Mouse (Mus musculus): ENCODE data around the gene B3gnt9. TPM values are rescaled to one million over a fixed set of nuclear protein-coding genes. Genes with fewer than 3 reads are reported as not detected.

B3gnt9 gene
- total RNA-seq, 1 experiment from 2014 or later = not detected

DNA sequence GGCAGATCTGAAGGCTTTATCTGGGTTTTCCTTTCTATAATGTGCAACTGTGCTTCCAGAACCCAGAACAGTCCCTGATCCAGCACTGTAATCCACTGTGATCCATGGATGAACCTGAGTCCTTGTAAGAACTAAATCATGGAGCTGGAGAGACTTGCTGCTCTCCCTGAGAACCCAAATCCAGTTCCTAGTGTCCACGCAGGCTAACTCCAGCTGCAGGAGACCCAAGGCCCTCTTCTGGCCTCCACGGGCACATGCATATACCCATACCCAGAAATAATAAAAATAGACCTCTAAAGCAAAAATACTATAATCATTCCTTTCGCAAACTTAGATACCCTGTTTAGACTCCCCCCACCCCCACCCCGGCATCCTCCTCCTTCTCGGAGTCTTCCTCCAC, 33.3 kb upstream of the B3gnt9 start:
- ATAC-seq (replicated peaks in 1 of 2; ENCODE audit: insufficient read depth in 1 of 2, low FRiP score in 2 of 2, low TSS enrichment in 1 of 2, low read depth in 1 of 2, poor library complexity in 2 of 2, severe bottlenecking in 2 of 2) = no peak

GRCm38 (mm10) chr8:105286907-105287306, 32.0 kb upstream of the B3gnt9 start:
- no peak for ATAC-seq (replicated peaks in 1 of 2; ENCODE audit: insufficient read depth in 1 of 2, low FRiP score in 2 of 2, low TSS enrichment in 1 of 2, low read depth in 1 of 2, poor library complexity in 2 of 2, severe bottlenecking in 2 of 2)

- ATAC-seq (replicated peaks in 1 of 2; ENCODE audit: insufficient read depth in 1 of 2, low FRiP score in 2 of 2, low TSS enrichment in 1 of 2, low read depth in 1 of 2, poor library complexity in 2 of 2, severe bottlenecking in 2 of 2) = no peak
Observed at GRCm38 (mm10) chr8:105285514-105285913, 30.6 kb upstream of the B3gnt9 start.

GRCm38 (mm10) chr8:105283074-105283473, 28.1 kb upstream of the B3gnt9 start:
- peak; percentile 43 to 59; a peak in 3 of 4 replicates for ATAC-seq (replicated peaks in 1 of 2; ENCODE audit: insufficient read depth in 1 of 2, low FRiP score in 2 of 2, low TSS enrichment in 1 of 2, low read depth in 1 of 2, poor library complexity in 2 of 2, severe bottlenecking in 2 of 2)

DNA sequence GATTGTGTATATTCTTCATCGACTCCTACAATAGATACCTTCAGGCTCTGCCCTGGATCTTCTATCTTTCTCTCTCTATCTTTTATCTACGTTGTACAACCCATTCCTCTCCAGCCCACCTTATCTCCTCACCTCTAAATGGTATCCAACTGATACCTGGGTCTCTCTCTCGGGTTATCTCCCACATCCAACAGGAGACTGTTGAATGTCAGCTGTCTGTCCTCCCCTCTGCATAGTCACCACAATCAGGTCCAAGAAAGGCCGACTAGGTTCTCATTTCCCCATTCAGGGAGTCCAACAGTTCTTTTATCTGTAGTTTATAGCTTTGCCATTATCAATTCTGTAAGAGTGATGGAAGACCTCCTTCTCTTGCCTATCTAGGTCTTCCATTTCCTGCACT, 27.3 kb upstream of the B3gnt9 start:
- ATAC-seq (replicated peaks in 1 of 2; ENCODE audit: insufficient read depth in 1 of 2, low FRiP score in 2 of 2, low TSS enrichment in 1 of 2, low read depth in 1 of 2, poor library complexity in 2 of 2, severe bottlenecking in 2 of 2) = no peak

DNA sequence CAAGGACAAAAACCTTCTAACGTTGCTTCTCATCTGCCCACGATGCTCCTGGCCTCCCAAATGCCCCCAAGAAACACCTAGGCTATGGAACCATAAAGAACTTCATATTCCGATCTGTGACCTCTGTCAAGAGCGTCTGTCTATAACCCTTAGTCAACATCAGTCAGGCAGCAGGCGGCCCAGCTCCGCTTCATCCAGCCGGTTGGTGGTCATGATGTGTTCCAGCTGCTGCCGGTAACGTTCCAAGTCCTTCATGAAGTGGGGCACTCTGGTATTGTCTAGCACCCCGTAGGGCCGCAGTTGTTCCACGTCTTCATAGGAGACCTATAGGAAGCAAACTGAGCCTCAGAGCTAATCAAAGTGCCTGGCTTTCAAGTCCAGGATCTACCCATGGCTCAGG, 26.9 kb upstream of the B3gnt9 start:
- no peak for ATAC-seq (replicated peaks in 1 of 2; ENCODE audit: insufficient read depth in 1 of 2, low FRiP score in 2 of 2, low TSS enrichment in 1 of 2, low read depth in 1 of 2, poor library complexity in 2 of 2, severe bottlenecking in 2 of 2)

- no peak for ATAC-seq (replicated peaks in 1 of 2; ENCODE audit: insufficient read depth in 1 of 2, low FRiP score in 2 of 2, low TSS enrichment in 1 of 2, low read depth in 1 of 2, poor library complexity in 2 of 2, severe bottlenecking in 2 of 2)
Observed at GRCm38 (mm10) chr8:105280567-105280966, 25.6 kb upstream of the B3gnt9 start.

- peak; percentile 51 to 76 for ATAC-seq (replicated peaks in 1 of 2; ENCODE audit: insufficient read depth in 1 of 2, low FRiP score in 2 of 2, low TSS enrichment in 1 of 2, low read depth in 1 of 2, poor library complexity in 2 of 2, severe bottlenecking in 2 of 2)
Observed at GRCm38 (mm10) chr8:105278911-105279334, 24.0 kb upstream of the B3gnt9 start.

GRCm38 (mm10) chr8:105276292-105277120, 21.6 kb upstream of the B3gnt9 start:
- peak; percentile 54 to 65 for ATAC-seq (replicated peaks in 1 of 2; ENCODE audit: insufficient read depth in 1 of 2, low FRiP score in 2 of 2, low TSS enrichment in 1 of 2, low read depth in 1 of 2, poor library complexity in 2 of 2, severe bottlenecking in 2 of 2)

GRCm38 (mm10) chr8:105275840-105276239, 20.9 kb upstream of the B3gnt9 start, which contains the start of gene Nol3:
Gene Nol3 (plus strand): TSS chr8:105276140.
- ATAC-seq (replicated peaks in 1 of 2; ENCODE audit: insufficient read depth in 1 of 2, low FRiP score in 2 of 2, low TSS enrichment in 1 of 2, low read depth in 1 of 2, poor library complexity in 2 of 2, severe bottlenecking in 2 of 2) = no peak

DNA sequence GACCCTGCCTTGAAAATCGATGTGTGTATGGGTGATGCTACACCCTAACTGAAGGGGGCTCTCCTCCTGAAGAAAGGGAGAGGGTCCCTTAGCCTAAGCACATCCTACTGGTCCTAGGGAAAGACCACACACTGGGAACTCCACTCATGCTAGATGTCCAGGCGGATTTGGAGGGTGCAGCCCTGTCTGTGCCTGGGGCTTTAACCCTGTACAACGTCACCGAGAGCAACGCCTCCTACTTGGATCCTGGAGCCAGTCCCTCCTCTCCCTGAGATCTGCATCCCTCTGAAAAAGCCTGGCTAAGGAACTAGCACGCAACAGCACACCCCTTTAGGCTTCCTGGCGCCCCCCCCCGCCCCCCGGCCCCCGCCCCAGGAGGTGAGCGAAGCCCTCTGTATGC, 20.4 kb upstream of the B3gnt9 start:
- ATAC-seq (replicated peaks in 1 of 2; ENCODE audit: insufficient read depth in 1 of 2, low FRiP score in 2 of 2, low TSS enrichment in 1 of 2, low read depth in 1 of 2, poor library complexity in 2 of 2, severe bottlenecking in 2 of 2) = no peak

GRCm38 (mm10) chr8:105270916-105271186, 15.9 kb upstream of the B3gnt9 start:
- no peak for ATAC-seq (replicated peaks in 1 of 2; ENCODE audit: insufficient read depth in 1 of 2, low FRiP score in 2 of 2, low TSS enrichment in 1 of 2, low read depth in 1 of 2, poor library complexity in 2 of 2, severe bottlenecking in 2 of 2)

- no peak for ATAC-seq (replicated peaks in 1 of 2; ENCODE audit: insufficient read depth in 1 of 2, low FRiP score in 2 of 2, low TSS enrichment in 1 of 2, low read depth in 1 of 2, poor library complexity in 2 of 2, severe bottlenecking in 2 of 2)
Observed at GRCm38 (mm10) chr8:105270101-105270915, 15.4 kb upstream of the B3gnt9 start.

GRCm38 (mm10) chr8:105269461-105269947, 14.6 kb upstream of the B3gnt9 start, which contains the start of gene Hsf4:
Gene Hsf4 (plus strand): TSS chr8:105269801.
- ATAC-seq (replicated peaks in 1 of 2; ENCODE audit: insufficient read depth in 1 of 2, low FRiP score in 2 of 2, low TSS enrichment in 1 of 2, low read depth in 1 of 2, poor library complexity in 2 of 2, severe bottlenecking in 2 of 2) = no peak

DNA sequence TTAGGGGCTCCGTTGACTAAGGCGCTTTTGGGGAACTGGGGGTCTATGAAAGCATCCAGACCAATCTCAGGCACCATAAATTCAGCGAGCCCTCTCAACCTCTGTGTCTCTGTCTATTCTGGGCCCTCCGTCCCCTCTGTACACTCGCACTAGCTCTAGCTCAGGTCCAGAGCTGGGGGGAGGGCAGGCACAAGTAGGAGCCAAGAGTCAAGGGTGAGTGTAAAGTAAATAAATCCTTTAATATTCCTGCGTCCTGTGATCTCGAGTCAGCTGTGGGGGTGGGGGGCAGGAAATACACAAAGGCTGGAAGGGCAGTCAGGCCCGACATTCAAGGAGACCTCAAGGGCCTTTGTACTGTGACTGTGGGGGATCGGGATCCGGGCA, 14.1 kb upstream of the B3gnt9 start:
- ATAC-seq (replicated peaks in 1 of 2; ENCODE audit: insufficient read depth in 1 of 2, low FRiP score in 2 of 2, low TSS enrichment in 1 of 2, low read depth in 1 of 2, poor library complexity in 2 of 2, severe bottlenecking in 2 of 2) = no peak

GRCm38 (mm10) chr8:105268342-105269074, 13.6 kb upstream of the B3gnt9 start:
- no peak for ATAC-seq (replicated peaks in 1 of 2; ENCODE audit: insufficient read depth in 1 of 2, low FRiP score in 2 of 2, low TSS enrichment in 1 of 2, low read depth in 1 of 2, poor library complexity in 2 of 2, severe bottlenecking in 2 of 2)

- no peak for ATAC-seq (replicated peaks in 1 of 2; ENCODE audit: insufficient read depth in 1 of 2, low FRiP score in 2 of 2, low TSS enrichment in 1 of 2, low read depth in 1 of 2, poor library complexity in 2 of 2, severe bottlenecking in 2 of 2)
Observed at GRCm38 (mm10) chr8:105266775-105267174, 11.8 kb upstream of the B3gnt9 start.

- ATAC-seq (replicated peaks in 1 of 2; ENCODE audit: insufficient read depth in 1 of 2, low FRiP score in 2 of 2, low TSS enrichment in 1 of 2, low read depth in 1 of 2, poor library complexity in 2 of 2, severe bottlenecking in 2 of 2) = peak; percentile 65 to 80
Observed at GRCm38 (mm10) chr8:105265128-105265527, 10.2 kb upstream of the B3gnt9 start.
